Mouse (Mus musculus): ENCODE measurements at regions not wholly inside any gene's neighbourhood (a gene's known extent, or its start where the extent isn't known, plus 50 kb on each side); places are given as distances from the start of the nearest gene placed in this dataset.

GRCm38 (mm10) chr6:126353346-126353745 lies 181.9 kb downstream of the Kcna5 start:
- DNase-seq: no peak

GRCm38 (mm10) chr6:126350476-126350875 lies 183.8 kb upstream of the Ntf3 start:
- no peak for DNase-seq

GRCm38 (mm10) chr6:126349905-126350304 lies 183.2 kb upstream of the Ntf3 start:
- no peak for DNase-seq

- DNase-seq: no peak
Measured at GRCm38 (mm10) chr6:126345221-126345620, 178.5 kb upstream of the Ntf3 start.

GRCm38 (mm10) chr6:126340098-126340610 lies 173.4 kb upstream of the Ntf3 start:
- DNase-seq: no peak

- DNase-seq: no peak
Measured at GRCm38 (mm10) chr6:126337711-126338110, 171.0 kb upstream of the Ntf3 start.

- no peak for DNase-seq
Measured at GRCm38 (mm10) chr6:126334258-126334657, 167.5 kb upstream of the Ntf3 start.

- no peak for DNase-seq
Measured at GRCm38 (mm10) chr6:126327187-126327586, 160.5 kb upstream of the Ntf3 start.

- DNase-seq: no peak
Measured at GRCm38 (mm10) chr6:126318523-126318922, 151.8 kb upstream of the Ntf3 start.

- DNase-seq: no peak
Measured at GRCm38 (mm10) chr6:126310786-126311480, 144.2 kb upstream of the Ntf3 start.

GRCm38 (mm10) chr6:126303086-126303485 lies 136.4 kb upstream of the Ntf3 start:
- DNase-seq: no peak

GRCm38 (mm10) chr6:126291581-126291980 lies 124.9 kb upstream of the Ntf3 start:
- no peak for DNase-seq

- no peak for DNase-seq
Measured at GRCm38 (mm10) chr6:126287166-126287565, 120.5 kb upstream of the Ntf3 start.

- DNase-seq: no peak
Measured at GRCm38 (mm10) chr6:126286201-126286600, 119.5 kb upstream of the Ntf3 start.

GRCm38 (mm10) chr6:126284409-126284808 lies 117.7 kb upstream of the Ntf3 start:
- DNase-seq: no peak

GRCm38 (mm10) chr6:126280352-126280751 lies 113.6 kb upstream of the Ntf3 start:
- no peak for DNase-seq

GRCm38 (mm10) chr6:126245986-126246385 lies 79.3 kb upstream of the Ntf3 start:
- DNase-seq: no peak

- DNase-seq: no peak
Measured at GRCm38 (mm10) chr6:126245431-126245830, 78.7 kb upstream of the Ntf3 start.

GRCm38 (mm10) chr6:126242299-126242698 lies 75.6 kb upstream of the Ntf3 start:
- DNase-seq: no peak

- DNase-seq: no peak
Measured at GRCm38 (mm10) chr6:126240256-126240655, 73.5 kb upstream of the Ntf3 start.
